Mouse (Mus musculus) megakaryocyte, adult 5-6 weeks (primary cell): ENCODE measurements around the gene Map2. TPM values are rescaled to one million over a fixed set of nuclear protein-coding genes. Genes with fewer than 3 reads are reported as not detected.

Experiments used
- ATAC-seq: 2 replicates; pipeline ENCODE4 v1.8.0; 2016; ENCODE audit warnings: mild to moderate bottlenecking, inconsistent platforms; ENCODE audit not compliant: poor library complexity, severe bottlenecking
- total RNA-seq, 2 experiments: library from RNA; stranded (forward) in 1 of 2; stranded (reverse) in 1 of 2; fragments of 153-499, 151-499 nt in 1 of 2; fragments of 221-1000, 200-1000 nt in 1 of 2; gene quantifications; 2 replicates each; pipeline versions ENCODE4 v1.2.3 to v1.2.4; 2015 to 2017

Map2 gene
- total RNA-seq (2015) (0.07 TPM in 1 of 2 replicates, not detected in the other), total RNA-seq (2017) (not detected in 2 replicates)

DNA sequence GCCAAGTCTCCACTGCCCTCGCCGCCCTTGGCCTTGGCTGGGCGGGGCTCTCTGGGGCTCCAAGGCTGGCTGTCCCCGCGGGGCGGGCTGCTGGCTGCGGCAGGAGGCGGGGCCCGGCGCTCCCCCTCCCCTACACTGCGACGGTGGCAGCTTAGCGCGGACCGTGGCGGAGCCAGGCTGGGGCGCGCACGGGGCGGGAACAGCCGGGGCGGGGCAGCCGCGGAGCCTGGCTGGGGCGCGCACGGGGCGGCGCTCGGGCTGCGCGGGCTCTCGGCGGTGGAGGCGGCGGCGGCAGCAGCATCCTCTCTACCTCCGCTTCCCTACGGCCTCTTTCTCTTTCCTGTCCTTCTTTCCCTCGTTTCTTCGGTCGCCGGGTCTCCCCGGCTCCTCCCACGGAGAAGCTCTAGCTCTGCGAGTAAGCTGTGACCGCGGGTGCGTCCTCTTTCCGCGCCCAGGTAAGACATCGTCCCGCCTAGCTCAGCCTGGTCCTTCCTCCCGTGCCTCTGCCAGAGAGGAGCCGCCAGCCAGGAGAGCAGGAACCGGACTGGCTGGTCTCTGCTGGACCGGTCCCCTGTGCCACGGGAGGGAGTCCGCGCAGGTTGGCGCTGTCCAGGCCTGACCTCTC, at the start of gene Map2:
Gene Map2, plus strand, starts transcription at position 233 of the 625 bp plus-strand sequence.
- ATAC-seq = peak; percentile 71

DNA sequence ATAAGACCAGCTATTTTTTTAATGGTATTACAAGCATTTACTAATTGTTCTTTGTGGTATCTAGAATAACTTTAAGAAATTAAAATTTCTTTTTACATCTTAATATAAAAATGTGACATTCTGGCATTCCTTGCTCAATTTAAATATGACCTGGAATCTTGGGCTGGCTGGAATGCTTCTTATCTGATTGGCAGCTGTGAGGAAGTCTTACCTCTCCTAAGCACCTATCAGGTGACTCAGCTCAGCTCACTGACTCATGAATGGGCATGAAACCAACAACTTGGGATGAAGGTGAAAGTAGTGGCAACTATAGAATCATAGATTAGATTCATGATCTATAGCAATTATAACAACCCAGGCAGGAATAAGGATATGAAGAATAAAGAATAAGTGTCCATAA, 42.1 kb upstream of the Map2 start:
- ATAC-seq = no peak

- ATAC-seq = no peak
Measured at GRCm38 (mm10) chr1:66135324-66135723, 39.7 kb upstream of the Map2 start.

- ATAC-seq = no peak
Measured at GRCm38 (mm10) chr1:66140686-66141085, 34.4 kb upstream of the Map2 start.

GRCm38 (mm10) chr1:66145180-66145579, 29.9 kb upstream of the Map2 start:
- ATAC-seq = no peak

DNA sequence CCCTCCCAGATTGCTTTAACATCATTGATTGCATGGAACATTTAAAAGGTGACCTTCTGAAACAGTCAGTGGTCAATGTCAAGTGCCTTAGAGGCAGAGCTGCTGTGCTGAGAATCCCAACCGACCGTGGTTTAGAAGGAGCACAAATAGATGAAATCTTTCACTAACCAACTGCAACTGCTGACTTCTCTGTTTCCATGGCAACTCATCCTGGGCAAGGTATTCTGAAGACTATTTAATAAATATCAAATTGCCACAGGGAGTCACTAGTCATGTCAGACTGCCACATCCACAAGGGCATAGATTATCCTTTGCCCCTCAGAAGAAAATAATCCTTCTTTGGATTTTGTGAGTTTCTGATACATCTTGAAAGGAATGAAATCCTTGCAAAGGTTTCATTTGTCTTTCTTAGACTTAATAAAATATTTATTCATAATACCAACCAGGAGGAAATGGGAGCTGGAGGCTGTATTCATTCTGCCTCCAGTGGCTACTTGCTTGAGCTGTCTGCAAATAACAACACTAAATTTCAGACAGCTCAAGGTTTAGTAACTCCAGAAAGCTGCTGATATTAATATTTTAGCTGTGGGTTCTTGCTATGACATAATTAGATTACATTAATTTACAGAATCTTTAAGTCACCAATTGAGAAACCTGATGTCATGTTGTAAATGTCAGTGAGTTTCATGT, 26.1 kb upstream of the Map2 start:
- ATAC-seq = no peak

DNA sequence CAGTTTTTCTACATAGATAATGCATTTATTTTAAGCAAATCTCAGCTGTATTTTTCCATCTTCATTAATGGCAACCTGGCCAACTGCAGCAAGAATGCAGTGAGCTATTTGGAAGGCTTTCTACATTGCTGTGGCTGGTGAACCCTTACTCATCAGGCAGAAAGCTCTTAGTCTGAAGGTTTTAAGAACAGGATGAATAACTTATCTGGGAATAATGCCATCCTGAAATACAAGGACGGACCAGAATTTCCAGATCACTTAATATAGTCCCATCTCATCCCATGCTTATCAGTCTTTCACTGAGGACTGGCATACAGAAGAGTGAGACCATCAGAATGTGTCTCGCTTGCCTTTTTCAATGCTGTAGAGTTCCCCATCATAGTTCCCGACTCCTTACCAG, 24.3 kb upstream of the Map2 start:
- no peak for ATAC-seq

- ATAC-seq = no peak
Measured at GRCm38 (mm10) chr1:66157135-66157534, 17.9 kb upstream of the Map2 start.

DNA sequence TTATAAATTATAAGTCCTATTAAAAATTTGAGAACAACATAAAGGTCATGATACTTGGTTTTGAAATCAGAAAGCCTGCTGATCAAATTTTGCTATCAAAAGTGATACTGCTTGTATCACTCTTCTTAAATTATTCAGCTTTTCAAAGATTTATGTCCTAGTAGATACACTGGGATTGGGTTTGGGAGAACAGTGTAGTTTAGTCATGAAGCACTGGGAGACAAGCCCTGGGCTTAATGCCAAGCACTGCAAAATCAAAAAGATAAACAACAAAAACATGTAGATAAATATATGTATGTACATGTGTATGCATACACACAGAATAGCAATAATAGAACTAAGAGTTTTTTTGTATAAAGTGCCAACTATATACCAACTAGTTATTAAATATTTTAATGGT, 17.5 kb upstream of the Map2 start:
- no peak for ATAC-seq

- no peak for ATAC-seq
Measured at GRCm38 (mm10) chr1:66164648-66165047, 10.4 kb upstream of the Map2 start.

DNA sequence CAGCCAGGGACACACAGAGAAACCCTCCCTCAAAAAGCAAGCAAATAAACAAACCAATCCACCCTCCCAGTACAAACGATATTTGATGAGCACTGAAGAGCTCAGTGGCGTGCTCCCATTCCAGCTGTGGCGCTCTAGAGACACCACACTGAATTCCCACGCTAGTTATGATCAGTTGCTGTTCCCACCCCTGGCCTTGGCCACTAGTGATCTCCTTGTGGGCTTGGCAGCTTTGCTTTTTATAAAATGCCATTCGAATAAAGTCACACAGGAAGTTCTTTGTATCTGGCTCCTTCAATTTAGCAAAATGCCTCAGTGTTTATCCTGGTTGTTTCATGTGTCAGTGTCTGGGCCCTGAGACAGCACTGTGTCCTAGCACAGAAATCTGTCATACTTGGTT, 6.4 kb upstream of the Map2 start:
- no peak for ATAC-seq

DNA sequence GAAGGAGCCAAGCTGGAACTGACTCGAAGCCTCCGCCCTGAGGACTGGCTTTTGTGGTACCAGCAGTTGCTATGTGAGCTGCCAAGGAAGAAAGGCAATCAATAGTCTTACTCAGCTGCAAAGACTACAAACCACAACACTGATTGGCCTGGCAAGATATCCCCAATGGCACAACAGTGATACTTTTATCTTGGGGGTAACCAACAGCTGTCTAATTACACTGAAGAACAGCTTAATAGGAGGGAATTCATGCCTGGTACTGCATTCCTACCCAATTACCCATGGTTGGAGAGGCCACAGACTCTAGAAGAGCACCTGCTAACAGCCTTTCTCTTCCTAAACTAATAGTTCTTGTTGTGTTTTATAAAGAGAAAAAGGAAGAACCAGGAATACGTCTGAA, 2.9 kb upstream of the Map2 start:
- no peak for ATAC-seq

DNA sequence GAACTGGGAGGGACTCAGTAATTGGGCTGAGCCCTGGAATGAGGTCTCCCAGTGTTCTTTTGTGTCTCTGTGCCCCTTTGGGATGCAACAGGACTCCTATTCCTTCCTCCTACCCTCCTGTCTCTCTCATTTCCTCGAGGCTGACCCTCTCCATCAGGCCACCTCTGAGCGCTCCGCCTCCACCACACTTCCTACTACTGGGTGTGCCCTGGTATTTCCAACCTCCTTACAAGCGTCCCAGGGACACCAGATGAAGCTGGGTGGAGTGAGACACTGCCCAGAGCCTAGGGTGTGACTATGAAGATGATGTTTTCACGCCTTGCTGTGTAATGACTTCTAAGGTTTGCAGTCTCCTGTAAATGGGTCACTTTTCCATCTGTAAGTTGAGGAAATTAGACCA, 1.4 kb upstream of the Map2 start:
- no peak for ATAC-seq

DNA sequence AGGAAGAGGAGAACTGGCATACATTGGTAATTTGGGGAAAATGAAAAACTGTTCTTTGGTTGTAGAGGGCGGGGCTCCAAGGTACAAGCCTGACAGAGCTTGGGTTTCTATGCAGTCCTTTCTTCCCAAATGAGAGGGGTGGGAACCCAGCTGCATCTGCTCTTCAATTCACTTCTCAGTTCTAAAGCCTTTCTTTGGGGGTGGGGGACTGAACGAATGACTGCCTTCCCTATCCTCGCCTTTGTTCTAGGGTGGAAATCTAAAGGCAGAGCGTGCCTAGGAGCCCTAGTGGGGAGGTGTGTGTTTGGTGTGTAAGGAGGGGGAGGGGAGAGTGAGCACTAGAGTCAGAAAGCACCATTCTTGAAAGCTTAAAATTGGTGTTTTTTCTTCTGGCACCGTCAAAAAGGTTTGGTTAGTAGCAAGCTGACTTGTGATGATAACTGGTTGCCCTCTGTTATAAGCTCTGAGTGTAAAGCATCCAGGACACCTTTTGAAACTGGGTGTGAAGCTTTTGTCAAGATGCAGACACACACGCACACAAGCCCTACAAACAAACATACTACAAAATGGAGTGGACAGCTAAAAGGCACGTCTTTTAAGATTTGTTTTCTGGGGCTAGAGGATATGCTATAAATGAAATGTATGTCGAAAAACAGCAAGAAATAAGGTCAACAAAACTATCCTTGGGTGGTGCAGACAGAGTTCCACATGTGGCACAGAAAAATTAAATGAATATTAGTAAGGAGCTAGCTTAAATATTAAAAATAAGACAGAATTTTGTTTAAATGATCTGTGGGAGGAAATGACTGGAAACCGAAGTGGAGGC, 1.2 kb downstream of the Map2 start:
- ATAC-seq = no peak

GRCm38 (mm10) chr1:66176838-66177105, 1.7 kb downstream of the Map2 start:
- no peak for ATAC-seq

DNA sequence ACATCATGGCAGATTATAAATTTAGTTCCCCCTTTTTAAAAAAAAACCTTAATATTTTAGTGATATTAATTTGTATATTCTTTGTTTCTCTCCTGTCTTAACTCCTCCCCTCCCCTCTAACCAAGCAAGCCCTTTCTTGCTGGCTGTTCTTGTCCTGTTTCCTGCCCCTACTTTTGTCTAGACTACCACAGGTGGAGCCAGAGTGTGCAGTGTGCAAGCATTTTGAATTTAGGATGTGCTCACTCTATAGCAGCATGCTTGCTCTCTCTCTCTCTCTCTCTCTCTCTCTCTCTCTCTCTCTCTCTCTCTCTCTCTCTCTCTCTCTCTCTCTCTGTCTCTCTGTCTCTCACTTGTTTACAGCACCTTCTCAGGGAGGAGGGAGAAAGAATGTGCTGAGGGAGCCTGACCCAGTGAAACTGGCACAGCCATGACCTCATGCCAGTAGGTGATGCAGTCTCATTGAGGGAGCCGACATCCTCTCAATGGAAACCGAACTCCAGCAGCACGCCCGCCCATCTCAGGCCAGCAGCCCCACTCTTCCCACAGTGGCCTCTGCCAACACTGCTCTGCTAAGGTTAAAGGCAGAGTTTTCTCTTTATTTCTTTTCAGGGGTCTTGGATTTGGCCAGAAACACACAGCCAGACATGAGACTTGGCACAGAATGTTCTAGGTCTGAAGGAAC, 2.6 kb downstream of the Map2 start:
- no peak for ATAC-seq

GRCm38 (mm10) chr1:66187016-66187681, 12.1 kb downstream of the Map2 start:
- ATAC-seq = no peak

DNA sequence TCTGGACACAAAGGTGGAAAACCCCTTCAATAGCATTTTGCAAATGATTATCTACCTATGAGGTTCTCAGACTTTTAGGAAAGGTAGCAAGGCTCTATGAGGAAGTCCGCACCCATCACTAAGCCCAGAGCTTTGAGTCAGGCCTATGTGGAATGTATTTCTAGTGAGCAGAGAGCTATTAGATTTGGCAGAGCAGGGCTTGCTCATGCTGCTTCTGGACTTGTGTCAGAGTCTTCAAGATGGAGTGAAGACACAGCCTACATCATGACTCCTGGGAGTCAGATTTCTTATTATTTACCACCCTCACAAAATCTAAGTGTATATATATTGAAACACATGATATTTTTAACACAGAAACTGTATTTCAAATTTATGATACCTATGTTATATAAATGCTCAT, 17.3 kb downstream of the Map2 start:
- ATAC-seq = no peak

DNA sequence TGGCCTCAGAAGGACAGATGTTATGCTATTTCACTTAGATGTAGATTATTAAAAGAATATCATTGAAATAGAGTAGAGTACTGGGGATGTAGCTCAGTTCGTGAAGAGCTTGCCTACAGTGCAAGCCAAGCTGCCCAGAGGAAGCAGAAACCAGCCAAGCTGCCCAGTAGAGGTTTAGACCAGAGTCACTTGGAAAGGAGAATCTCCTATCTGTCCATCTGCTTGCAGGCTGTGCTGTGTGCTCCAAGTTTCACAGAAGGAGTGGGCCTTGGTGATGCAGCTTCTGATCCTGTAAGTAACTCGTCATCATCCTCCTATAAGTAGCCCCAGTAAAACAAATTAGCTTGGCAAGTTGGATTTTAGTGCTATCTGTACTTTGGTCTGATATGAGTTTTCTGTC, 17.8 kb downstream of the Map2 start:
- no peak for ATAC-seq

GRCm38 (mm10) chr1:66195040-66195726, 20.1 kb downstream of the Map2 start:
- no peak for ATAC-seq
